Mouse (Mus musculus) right cerebral cortex, postnatal 10 days (tissue): ENCODE measurements at regions not wholly inside any gene's neighbourhood (a gene's known extent, or its start where the extent isn't known, plus 50 kb on each side); places are given as distances from the start of the nearest gene placed in this dataset.

Experiments
- DNase-seq, 2 experiments: peaks; one replicate each; pipeline ENCODE4 v3.0.0; 2021; ENCODE audit warnings: low spot score in 2 of 2

DNA sequence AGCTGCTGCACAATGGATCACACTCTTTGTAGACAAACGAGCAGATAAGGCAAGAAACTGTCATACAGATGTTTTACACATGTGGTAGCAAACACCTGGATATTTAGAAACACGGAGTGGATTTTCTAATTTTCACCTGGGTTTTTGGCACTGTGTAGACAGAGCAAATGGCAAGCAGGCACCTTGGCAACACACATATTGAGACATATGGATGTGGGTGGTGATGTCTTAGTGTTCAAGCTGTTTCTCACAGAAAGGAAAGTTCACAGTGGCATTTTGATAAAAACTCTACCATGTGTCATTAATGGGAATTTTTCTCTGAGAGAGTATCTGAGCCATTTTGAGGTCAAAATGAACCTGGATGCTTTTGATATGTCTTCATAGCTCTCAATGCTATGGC, 417.9 kb upstream of the Megf9 start:
- DNase-seq = peak in 1 of 2 experiments; percentile 22

DNA sequence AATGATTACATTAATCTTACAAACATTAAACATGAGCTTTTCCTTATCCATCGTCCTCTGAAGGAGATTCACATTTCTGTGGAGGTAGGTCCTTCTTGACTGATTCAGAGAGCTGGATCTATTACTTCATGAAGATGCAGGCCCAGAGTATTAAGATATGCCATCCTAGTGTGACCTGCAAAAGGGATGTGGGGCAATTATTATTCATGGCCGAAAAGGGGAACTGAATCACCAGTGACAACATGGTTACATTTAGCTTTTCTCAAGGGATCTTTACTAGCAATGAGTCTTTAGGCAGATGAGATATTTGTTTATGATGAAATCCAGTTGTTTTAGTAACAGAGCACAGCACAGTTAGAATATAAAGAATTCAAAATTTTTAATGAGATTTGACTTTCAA, 405.4 kb upstream of the Megf9 start:
- DNase-seq = no peak

DNA sequence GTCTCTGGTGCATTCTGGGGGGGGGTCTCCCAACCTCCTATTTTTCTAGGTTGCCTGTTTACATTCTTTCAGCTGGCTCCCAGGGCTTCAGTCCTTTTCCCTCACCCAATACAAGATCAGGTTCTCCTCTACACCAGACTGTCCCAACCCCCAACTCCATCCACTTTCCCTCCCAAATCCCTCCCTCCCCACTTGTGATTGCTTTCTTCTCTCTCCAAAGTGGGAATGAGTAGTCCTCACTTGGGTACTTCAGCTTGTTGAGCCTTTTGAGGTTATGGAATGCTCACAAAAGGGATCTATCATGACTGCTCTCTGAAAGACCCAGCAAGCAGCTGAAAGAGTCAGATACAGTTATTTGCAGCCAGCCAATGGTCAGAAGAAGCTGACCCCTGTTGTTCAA, 399.3 kb upstream of the Megf9 start:
- no peak for DNase-seq

GRCm38 (mm10) chr4:70921972-70922692, 387.3 kb upstream of the Megf9 start:
- DNase-seq = no peak

DNA sequence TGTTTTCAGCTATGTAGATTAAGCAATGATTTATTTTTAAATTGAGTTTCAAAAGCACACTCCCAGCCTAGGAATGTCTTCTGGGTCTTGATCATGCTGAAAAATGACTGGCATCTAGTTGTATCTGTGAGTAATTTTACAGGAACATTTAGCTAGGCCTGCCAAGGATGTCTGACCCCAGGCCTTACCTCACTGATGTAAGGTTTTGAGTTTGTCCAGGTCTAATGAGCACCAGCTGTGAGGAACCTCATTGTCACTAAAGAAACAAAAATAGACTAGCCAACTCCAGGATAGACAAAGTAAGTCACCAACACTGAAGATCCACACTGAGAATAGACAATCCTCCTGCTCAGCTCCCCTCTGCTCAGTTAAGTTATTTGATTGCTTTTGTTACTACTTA, 379.8 kb upstream of the Megf9 start:
- DNase-seq = no peak

DNA sequence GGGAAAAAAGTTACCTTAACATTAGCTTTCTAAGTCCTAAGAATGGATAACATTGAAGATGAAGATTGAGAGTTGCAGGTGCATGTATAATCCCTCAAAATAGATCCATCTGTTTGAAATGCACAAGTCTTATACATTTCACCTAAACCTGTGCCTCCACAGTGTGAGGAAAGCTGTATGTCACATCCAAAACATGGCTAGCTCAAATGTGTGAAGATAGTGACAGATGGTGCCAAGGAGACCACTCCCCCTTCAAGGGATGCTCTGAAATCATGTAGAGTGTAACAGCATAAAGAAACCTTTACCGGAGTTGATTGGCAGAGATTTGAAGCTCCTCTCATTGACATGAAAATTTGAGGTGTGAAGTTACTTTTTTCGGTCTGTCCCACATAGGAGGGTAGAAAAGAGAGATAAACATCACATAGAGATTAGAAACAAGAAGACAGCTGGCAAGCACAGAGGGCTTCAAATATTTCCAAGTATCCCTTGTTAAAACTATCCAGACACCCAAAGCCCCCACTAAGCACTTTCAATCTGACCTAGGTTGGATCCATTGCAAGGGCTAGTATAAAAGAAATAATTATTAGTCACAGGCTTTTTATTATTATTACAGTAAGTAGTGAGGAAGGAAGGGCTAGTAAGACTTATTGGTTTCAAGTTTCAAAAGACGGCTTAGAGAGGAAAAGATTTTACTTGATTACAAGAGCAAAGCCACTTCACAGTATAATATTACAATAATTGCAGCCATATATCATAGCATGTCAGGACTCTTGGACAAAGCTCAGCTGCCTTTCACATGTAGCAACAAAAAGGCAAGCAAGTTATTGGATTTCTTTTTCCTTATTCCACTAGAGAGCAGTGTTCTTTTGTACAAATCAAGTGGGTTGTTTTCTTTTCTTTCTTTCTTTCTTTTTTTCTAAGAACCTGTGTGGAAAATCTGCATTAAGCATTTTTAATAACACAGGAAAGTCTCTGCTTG, 372.3 kb upstream of the Megf9 start:
- no peak for DNase-seq
